Mouse (Mus musculus): ENCODE measurements around the gene Arhgap23. TPM values are rescaled to one million over a fixed set of nuclear protein-coding genes. Genes with fewer than 3 reads are reported as not detected.

The Arhgap23 gene
- polyA plus RNA-seq, 1 experiment from 2014 or later: 6.6 TPM

DNA sequence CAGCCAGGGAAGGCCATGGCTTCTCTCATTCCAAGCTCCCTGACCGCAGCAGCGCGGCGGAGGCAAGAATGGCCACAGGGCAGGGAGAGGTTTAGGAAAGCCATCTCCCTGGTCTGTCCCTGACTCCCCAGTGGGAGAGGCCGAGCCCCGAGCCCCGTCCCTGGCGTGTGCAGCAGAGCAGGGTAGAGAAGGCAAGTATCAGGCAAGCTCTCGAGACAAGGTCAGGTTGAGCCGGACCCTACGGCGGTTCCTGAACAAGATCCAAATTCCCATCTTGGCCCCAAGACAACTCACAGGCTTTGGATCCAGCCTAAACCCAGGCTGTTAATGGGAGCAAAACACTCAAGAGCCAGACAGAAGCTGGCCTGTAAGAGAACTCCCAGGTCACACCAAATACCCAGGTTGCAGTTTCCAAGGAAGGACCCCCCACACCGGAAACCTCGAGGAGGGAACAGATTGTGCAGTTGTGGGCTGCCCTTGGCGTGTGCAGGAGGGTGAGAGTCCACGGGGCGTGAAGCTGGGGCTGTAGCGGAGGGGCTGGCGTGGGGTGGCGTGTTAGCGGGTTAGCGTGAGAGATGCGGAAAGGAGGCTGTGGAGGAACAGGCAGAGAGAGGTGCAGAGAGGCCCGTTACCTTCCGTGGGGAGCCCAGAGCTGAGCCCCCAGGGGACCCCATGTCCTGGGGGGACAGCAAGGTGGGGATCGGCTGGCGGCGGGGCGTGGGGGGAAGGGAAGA, 106.6 kb downstream of the Arhgap23 start:
- ATAC-seq (ENCODE audit: low FRiP score): no peak
- Histone ChIP-seq H3K9ac (no peak overlapping the region), H3K4me1 (replicated peaks) (peaks cover 19% of the 10 kb centered on the region), H3K36me3 (peaks cover 100% of the 10 kb centered on the region), H3K27me3 (no peaks in the 10 kb centered on the region), H3K4me3 (no peak overlapping the region), H3K4me2 (no peak overlapping the region), H3K9me3 (no peaks in the 10 kb centered on the region), H3K27ac (no peak overlapping the region)
- 81% methylated on average over 29 of the region's 29 CpGs for WGBS

DNA sequence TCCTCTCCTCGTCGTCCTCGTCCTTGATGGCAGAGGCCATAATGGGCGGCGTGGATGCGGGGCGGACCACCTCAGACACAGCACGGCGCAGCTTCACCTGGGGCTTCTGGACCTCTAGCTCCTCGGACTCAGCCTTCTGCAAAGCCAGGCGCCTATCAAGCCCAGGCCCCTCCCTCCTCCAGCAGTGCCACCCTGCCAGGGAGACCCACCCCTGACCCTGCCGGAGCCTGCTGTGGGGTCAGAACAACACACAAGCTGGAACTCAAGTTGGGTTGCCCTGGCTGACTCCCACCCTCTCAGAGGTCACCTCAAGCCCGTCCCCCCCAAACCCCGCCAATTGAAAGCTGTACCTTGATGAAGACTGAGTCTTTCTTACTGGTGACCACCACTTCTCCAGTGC, 107.8 kb downstream of the Arhgap23 start:
- Histone ChIP-seq H3K27ac (peak overlapping the region; percentile 79), H3K27me3 (no peaks in the 10 kb centered on the region), H3K4me1 (replicated peaks) (peaks cover 19% of the 10 kb centered on the region), H3K4me3 (no peak overlapping the region), H3K4me2 (no peak overlapping the region), H3K36me3 (peaks cover 90% of the 10 kb centered on the region), H3K9ac (0 out of 2 replicates have a peak overlapping the region, but pooled peaks have one; percentile 49), H3K9me3 (no peaks in the 10 kb centered on the region)
- WGBS: 86% methylated on average over 14 of the region's 14 CpGs
- ATAC-seq (ENCODE audit: low FRiP score): no peak

DNA sequence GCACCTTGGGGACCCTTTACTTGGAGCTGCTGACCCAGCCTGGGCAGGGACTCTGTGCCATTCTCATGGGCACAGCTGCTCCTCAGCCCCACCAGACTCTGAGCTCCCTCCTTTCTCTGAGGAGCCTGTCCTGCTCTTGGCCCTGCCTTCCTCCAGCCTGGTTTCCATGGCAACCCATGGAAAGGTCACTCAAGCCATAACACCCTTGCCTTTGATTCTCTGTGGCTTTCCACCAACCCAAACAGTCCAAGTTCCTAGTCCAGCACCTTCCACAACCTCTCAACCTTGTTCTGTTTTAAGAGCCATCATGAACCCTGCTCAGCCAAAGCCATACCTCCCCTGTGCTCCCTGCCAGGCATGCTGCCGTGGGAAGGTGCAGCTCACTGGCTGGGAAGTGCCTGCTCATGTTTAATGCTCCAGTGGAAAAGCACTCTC, 108.5 kb downstream of the Arhgap23 start:
- Histone ChIP-seq H3K4me1 (replicated peaks) (peaks cover 19% of the 10 kb centered on the region), H3K4me3 (no peak overlapping the region), H3K9me3 (no peaks in the 10 kb centered on the region), H3K36me3 (peaks cover 90% of the 10 kb centered on the region), H3K27me3 (no peaks in the 10 kb centered on the region), H3K4me2 (no peak overlapping the region), H3K9ac (peak overlapping the region; percentile 49; the same call in 1 of the 2 replicates), H3K27ac (peak overlapping the region; percentile 79)
- no peak for ATAC-seq (ENCODE audit: low FRiP score)
- 4% methylated on average over 1 of the region's 1 CpGs for WGBS

DNA sequence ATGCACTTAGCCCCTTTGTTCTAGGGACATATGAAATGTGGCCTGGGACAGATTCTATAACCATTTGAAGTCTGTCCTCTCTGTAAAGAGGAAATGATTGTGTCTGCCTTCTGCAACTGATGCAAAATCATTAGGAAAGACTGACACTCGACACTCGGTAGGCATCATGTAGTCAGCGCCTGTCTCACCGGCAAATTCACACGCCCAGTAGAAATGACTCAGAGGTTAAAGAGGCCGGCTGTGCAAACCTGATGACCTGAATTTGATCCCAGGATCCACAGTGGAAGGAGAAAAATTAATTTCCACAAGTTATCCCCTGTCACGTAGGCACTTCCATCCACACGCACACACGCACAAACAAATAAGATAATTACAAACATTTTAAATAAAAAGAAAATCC, 109.0 kb downstream of the Arhgap23 start:
- H3K9ac ChIP-seq: peak overlapping the region; percentile 49; the same call in 1 of the 2 replicates
- H3K36me3 ChIP-seq: peaks cover 90% of the 10 kb centered on the region
- no peaks in the 10 kb centered on the region for H3K9me3 ChIP-seq
- H3K4me3 ChIP-seq: no peak overlapping the region
- no peak for ATAC-seq (ENCODE audit: low FRiP score)
- H3K27ac ChIP-seq: peak overlapping the region; percentile 79
- 54% methylated on average over 9 of the region's 9 CpGs for WGBS
- no peaks in the 10 kb centered on the region for H3K27me3 ChIP-seq
- peaks cover 19% of the 10 kb centered on the region for H3K4me1 ChIP-seq (replicated peaks)
- no peak overlapping the region for H3K4me2 ChIP-seq

DNA sequence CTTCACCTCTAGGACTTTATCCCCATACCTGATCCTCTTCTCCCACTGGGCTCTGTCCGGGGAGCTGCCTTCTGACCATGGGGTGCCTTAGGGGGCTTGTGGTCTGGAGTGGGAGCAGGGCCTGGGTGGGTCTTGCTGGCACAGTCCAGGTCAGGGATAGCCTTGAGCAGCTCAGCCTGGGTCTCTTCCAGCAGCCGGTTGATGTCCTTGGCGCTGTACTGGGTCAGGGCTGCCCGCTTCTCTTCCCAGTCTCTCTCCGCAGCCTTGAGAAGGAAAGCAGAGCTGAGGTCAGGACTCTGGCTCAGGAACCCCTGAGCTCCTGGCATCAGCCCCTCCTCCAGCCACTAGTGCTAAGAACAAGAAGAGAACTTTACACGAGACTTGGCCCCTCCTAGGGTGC, 110.0 kb downstream of the Arhgap23 start:
- no peak overlapping the region for H3K4me3 ChIP-seq
- H3K4me1 ChIP-seq (replicated peaks): peaks cover 19% of the 10 kb centered on the region
- H3K27ac ChIP-seq: 0 out of 2 replicates have a peak overlapping the region, but pooled peaks have one; percentile 79
- peaks cover 90% of the 10 kb centered on the region for H3K36me3 ChIP-seq
- ATAC-seq (ENCODE audit: low FRiP score): no peak
- H3K4me2 ChIP-seq: no peak overlapping the region
- WGBS: 92% methylated on average over 6 of the region's 6 CpGs
- H3K9ac ChIP-seq: no peak overlapping the region
- no peaks in the 10 kb centered on the region for H3K9me3 ChIP-seq
- H3K27me3 ChIP-seq: peaks cover under 1% of the 10 kb centered on the region; the same call in 1 of the 2 replicates

DNA sequence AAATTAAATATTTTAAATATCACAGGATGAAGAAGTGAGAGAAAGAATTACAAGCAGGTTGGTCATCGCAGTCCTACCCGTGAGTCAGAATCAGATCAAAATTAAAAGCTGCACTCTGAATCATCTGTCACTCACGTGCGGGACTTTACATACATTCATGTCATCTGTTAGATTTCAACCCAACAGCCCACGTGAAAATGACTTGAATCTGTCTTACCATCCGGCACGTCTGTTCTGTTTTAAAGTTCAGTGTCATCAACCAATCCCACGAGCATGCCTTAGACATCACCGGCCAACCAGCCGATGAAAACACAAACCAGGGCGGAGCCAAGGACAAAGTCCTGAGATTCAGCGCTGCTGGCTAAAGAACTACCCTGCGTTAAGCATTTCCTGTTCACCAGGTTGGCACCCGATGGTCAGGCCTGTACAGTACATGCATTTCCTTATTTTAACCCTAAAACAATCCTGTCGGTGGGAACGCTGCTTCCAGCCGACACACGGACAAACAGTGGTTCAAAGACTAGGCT, 113.0 kb downstream of the Arhgap23 start:
- 82% methylated on average over 18 of the region's 18 CpGs for WGBS

DNA sequence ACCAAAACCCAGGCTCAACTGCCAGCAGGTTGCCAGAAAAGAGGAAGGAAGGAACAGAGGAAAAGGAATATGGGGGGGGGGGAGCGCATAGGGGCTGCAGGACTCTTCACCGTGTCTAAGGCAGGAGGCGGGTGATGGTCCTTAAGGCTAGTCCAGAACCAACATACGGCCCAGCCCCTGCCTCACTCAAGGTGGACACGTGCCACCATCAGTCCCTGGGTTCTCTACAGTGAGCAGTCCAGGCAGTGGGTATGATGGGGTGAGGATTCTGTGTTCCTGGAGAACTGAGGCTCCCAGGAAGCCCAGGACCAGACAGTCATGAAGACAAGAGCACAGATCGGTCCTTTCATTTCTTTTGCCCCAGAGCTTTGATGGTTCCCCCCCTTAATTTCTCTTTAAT, 114.7 kb downstream of the Arhgap23 start:
- Histone ChIP-seq H3K27me3 (peaks cover 46% of the 10 kb centered on the region), H3K9ac (no peak overlapping the region), H3K4me3 (no peak overlapping the region), H3K36me3 (peaks cover 71% of the 10 kb centered on the region), H3K4me2 (no peak overlapping the region), H3K27ac (no peak overlapping the region), H3K4me1 (replicated peaks) (peaks cover 35% of the 10 kb centered on the region), H3K9me3 (no peaks in the 10 kb centered on the region)
- ATAC-seq (ENCODE audit: low FRiP score): no peak
- 92% methylated on average over 6 of the region's 6 CpGs for WGBS

More for the DNA sequence above, 113.0 kb downstream of the Arhgap23 start:
- Histone ChIP-seq H3K4me3 (no peak overlapping the region), H3K27me3 (peaks cover 29% of the 10 kb centered on the region), H3K36me3 (peaks cover 72% of the 10 kb centered on the region), H3K27ac (no peak overlapping the region), H3K9ac (no peak overlapping the region), H3K4me2 (no peak overlapping the region), H3K9me3 (no peaks in the 10 kb centered on the region), H3K4me1 (replicated peaks) (peaks cover 39% of the 10 kb centered on the region)
- ATAC-seq (ENCODE audit: low FRiP score): no peak

DNA sequence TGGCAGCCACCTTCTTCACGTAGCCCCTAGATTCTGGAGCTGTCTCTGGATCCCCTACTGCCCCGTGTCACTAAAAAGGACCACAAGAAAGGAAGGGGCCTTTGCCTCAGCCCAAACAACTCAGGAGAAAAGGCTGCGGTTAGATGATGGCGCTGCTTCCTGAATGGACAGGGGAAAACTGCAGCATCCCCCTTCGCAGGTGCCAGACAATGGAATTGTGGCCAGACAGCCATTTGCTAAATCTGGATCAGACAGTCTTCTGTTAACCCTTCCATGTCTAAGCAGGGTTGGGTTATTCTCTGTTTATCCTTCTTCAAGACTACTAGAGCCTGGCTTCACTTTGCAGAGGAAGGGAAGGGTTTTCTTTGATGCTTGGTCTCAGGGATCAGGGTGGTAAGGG, 115.6 kb downstream of the Arhgap23 start:
- H3K4me3 ChIP-seq: no peak overlapping the region
- H3K9ac ChIP-seq: no peak overlapping the region
- H3K4me2 ChIP-seq: no peak overlapping the region
- no peak overlapping the region for H3K27ac ChIP-seq
- no peaks in the 10 kb centered on the region for H3K9me3 ChIP-seq
- ATAC-seq (ENCODE audit: low FRiP score): no peak
- peaks cover 55% of the 10 kb centered on the region for H3K27me3 ChIP-seq
- H3K36me3 ChIP-seq: peaks cover 68% of the 10 kb centered on the region
- peaks cover 38% of the 10 kb centered on the region for H3K4me1 ChIP-seq (replicated peaks)
- 64% methylated on average over 5 of the region's 5 CpGs for WGBS

DNA sequence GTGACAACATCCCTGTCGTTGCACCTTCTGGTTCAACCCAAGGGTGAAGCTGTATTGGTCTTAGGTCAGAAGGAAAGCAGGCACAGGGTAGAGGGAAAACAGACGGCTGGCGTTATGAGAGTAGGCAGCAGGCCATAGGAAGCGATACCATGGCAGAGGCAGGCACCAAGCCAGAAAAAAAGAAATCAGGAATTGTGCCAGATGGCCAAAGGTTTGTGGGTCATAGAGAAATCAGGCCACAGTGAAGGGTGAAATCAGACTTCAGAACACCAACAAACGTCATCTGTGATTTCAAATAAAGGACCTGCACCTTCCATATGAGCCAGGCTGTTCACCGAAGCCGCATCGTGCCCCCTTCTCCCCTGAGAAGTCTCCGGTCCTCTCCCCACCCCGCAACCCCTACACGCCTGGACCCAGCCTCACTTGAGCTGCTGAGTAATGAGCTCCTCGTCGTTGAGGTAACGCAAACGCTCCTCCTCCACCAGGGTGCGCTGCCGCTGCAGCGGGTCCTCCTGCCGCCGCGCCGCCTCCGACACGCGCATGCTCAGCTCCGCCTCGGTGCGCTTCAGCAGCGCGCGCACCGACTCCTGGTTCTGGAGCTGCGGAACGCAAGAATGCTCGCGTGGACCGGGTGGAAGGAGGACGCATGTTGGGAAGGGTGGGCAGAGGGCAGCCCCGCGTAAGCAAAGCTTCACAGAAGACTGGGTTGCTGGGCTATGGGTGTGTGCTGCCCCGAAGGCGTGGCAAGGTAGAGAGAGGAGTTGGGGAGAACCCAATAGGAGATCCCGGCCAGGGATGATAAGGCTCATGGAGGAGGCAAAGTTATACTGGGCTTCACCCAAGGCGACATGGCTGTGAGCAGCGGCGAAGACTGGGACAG, 116.3 kb downstream of the Arhgap23 start:
- WGBS: 7% methylated on average over 46 of the region's 46 CpGs
- peaks cover 43% of the 10 kb centered on the region for H3K4me1 ChIP-seq (replicated peaks)
- 0 out of 2 replicates have a peak overlapping the region, but pooled peaks have one; percentile 30 for H3K27ac ChIP-seq

DNA sequence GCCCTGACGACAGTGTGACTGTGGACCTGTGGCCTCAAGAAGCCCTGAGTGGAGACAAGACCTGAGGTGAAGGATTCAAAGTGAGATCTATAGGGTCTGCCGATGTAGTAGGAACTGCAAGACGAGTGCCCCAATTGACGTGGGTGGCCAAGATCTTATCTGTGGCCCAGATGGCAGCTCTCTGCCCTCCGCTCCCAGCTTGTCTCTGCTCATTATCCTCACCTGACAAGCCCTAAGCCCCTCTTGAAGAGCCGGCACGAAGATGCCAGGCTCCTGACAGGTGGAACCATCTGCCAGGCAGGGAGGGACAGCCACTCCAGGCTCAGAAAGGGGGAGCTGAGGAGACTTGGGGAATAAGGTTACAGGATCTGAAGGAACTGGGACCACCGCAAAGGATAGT, 117.0 kb downstream of the Arhgap23 start:
- 20% methylated on average over 8 of the region's 8 CpGs for WGBS
- H3K36me3 ChIP-seq: peaks cover 65% of the 10 kb centered on the region
- H3K4me2 ChIP-seq: peak overlapping the region; percentile 64
- H3K27ac ChIP-seq: no peak overlapping the region
- no peak for ATAC-seq (ENCODE audit: low FRiP score)
- H3K9ac ChIP-seq: 0 out of 2 replicates have a peak overlapping the region, but pooled peaks have one; percentile 60
- peaks cover 69% of the 10 kb centered on the region for H3K27me3 ChIP-seq
- H3K4me3 ChIP-seq: peak overlapping the region; percentile 36; the same call in 1 of the 2 replicates
- H3K9me3 ChIP-seq: no peaks in the 10 kb centered on the region
- H3K4me1 ChIP-seq (replicated peaks): peaks cover 50% of the 10 kb centered on the region

More for the DNA sequence above, 116.3 kb downstream of the Arhgap23 start:
- Histone ChIP-seq H3K9me3 (no peaks in the 10 kb centered on the region), H3K36me3 (peaks cover 68% of the 10 kb centered on the region), H3K9ac (peak overlapping the region; percentile 60; the same call in 1 of the 2 replicates), H3K4me2 (peak overlapping the region; percentile 64), H3K27me3 (peaks cover 62% of the 10 kb centered on the region), H3K4me3 (peak overlapping the region; percentile 36)
- ATAC-seq (ENCODE audit: low FRiP score): peak; percentile 64

DNA sequence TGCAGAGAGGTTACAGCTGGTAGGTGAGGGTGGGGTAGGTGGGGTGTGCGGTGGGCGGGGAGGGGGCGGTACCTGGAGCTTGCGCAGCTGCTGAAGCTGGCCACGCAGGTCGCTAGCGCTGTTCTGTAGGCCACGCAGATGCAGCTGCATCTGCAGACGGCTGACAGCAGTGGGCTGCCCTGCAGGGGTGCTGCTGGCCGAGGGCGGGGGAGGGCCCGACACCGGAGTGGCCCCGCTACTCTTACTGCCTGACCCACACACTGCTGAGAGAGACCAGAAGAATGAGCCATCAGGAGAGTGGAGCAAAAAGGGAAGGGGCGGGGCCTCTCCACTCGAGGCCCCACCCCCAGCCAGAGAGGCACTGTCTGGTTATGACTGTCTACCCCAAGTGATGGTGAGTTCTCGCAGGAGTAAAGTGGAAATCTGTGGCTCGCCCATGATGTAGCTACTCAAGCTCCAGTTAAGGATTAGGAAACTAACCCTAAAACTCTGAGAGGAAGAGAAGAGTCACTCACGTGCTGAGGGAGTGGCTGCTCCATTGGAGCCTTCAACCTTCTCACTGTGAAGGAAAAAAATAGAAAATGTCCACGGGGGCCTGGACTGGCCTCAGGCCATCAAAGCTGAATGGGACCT, 117.7 kb downstream of the Arhgap23 start:
- Histone ChIP-seq H3K27ac (no peak overlapping the region), H3K4me2 (peak overlapping the region; percentile 15; the same call in 1 of the 2 replicates), H3K36me3 (peaks cover 63% of the 10 kb centered on the region), H3K4me3 (no peak overlapping the region), H3K27me3 (peaks cover 76% of the 10 kb centered on the region), H3K4me1 (replicated peaks) (peaks cover 57% of the 10 kb centered on the region), H3K9ac (no peak overlapping the region), H3K9me3 (no peaks in the 10 kb centered on the region)
- peak; percentile 26; the same call in 1 of the 2 replicates for ATAC-seq (ENCODE audit: low FRiP score)
- WGBS: 9% methylated on average over 20 of the region's 20 CpGs
